Mouse (Mus musculus) stomach, postnatal 0 days (tissue): ENCODE measurements around the gene Arf5. TPM values are rescaled to one million over a fixed set of nuclear protein-coding genes. Genes with fewer than 3 reads are reported as not detected.
A peak's percentile ranks its signal among the peaks of the same experiment; 100 is the strongest.

Experiments
- ATAC-seq: fragments of 200-750 bp; cut with Nextera tagmentation; 2 replicates; pipeline ENCODE4 v1.8.0; 2017; ENCODE audit not compliant: low FRiP score, low TSS enrichment
- DNase-seq: peaks from one replicate; pipeline ENCODE4 v3.0.0-alpha.2; 2016; ENCODE audit warnings: low spot score
- H3K27ac ChIP-seq: fragments of 300-500 bp; sonication (generic); replicated peaks from 2 replicates; pipeline ENCODE4 v1.5.1; 2014; ENCODE audit warnings: mild to moderate bottlenecking, control low read depth
- H3K27me3 ChIP-seq: fragments of 300-500 bp; sonication (generic); 2 replicates; pipeline ENCODE4 v1.6.1; 2014; ENCODE audit warnings: low read length; ENCODE audit not compliant: control insufficient read depth, insufficient read depth
- H3K36me3 ChIP-seq: fragments of 300-500 bp; sonication (generic); 2 replicates; pipeline ENCODE4 v1.6.1; 2014; ENCODE audit warnings: low read length, mixed read lengths; ENCODE audit not compliant: control insufficient read depth, insufficient read depth
- H3K4me1 ChIP-seq: fragments of 300-500 bp; sonication (generic); replicated peaks from 2 replicates; pipeline ENCODE4 v1.6.1; 2014; ENCODE audit warnings: antibody characterized with exemption; ENCODE audit not compliant: control insufficient read depth, insufficient read depth
- H3K4me2 ChIP-seq: fragments of 300-500 bp; sonication (generic); replicated peaks from 2 replicates; pipeline ENCODE4 v1.6.1; 2014; ENCODE audit warnings: low read depth, mild to moderate bottlenecking, control low read depth, moderate library complexity
- H3K4me3 ChIP-seq: fragments of 300-500 bp; sonication (generic); 2 replicates; pipeline ENCODE4 v1.5.1; 2014; ENCODE audit warnings: low read depth, low read length, control low read depth
- H3K9ac ChIP-seq: fragments of 300-500 bp; sonication (generic); 2 replicates; pipeline ENCODE4 v1.6.1; 2014; ENCODE audit warnings: mild to moderate bottlenecking, low read length, control low read depth, mixed read lengths
- H3K9me3 ChIP-seq: fragments of 300-500 bp; sonication (generic); 2 replicates; pipeline ENCODE4 v1.6.1; 2016; ENCODE audit warnings: low read length; ENCODE audit not compliant: control insufficient read depth
- CTCF ChIP-seq: IDR thresholded peaks from 2 replicates; pipeline ENCODE4 v1.5.1; 2016; ENCODE audit warnings: antibody characterized with exemption, low read depth, mild to moderate bottlenecking, moderate library complexity
- EP300 ChIP-seq: optimal IDR thresholded peaks from 2 replicates; pipeline ENCODE3; 2016; ENCODE audit warnings: antibody characterized with exemption
- WGBS: fragments of 180-500 bp; shearing (Covaris S2); extraction: QIAGEN DNeasy Blood & Tissue Kit; methylation state at CpG from one replicate; pipeline ENCODE4 v1.1.7; 2014; 5-methylcytosine and 5-hydroxymethylcytosine counted together
- polyA plus RNA-seq: library from polyadenylated mRNA; unstranded; fragments of >200 nt; fragmentation: Nextera tagmentation; extraction: Ambion mirVana; gene quantifications from 2 replicates; pipeline ENCODE4 v1.2.1, GENCODE M21; 2015

Arf5 gene
- polyA plus RNA-seq, 1 experiment from 2014 or later, result 296 TPM

DNA sequence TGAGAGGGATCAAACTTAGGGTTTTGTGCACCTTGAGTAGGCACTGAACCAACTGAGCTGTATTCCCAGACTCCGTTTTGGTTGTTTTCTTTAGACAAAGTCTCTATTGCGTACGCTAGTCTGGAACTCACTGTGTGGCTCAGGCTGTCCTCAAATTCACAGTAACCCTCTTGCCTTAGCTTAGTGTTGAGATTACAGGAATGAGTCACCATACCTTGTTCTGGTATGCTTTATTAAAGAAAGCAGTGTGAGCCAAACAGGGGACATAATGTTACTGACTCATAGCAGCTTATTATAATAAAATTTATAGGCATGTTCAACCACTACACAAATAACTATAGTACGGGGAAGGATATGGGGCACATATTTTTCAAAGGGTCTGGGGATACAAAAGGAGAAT lies 50.9 kb downstream of the Arf5 start:
- TF ChIP-seq CTCF (no peak), EP300 (no peak)
- Histone ChIP-seq H3K27ac (peak overlapping the region; percentile 9; the same call in 1 of the 2 replicates), H3K4me2 (no peak overlapping the region), H3K9me3 (no peaks in the 10 kb centered on the region), H3K4me3 (no peak overlapping the region), H3K27me3 (no peaks in the 10 kb centered on the region), H3K4me1 (no peaks in the 10 kb centered on the region), H3K36me3 (no peaks in the 10 kb centered on the region), H3K9ac (no peak overlapping the region)
- WGBS, result 60% methylated on average over 4 of the region's 4 CpGs
- DNase-seq, result no peak
- no peak for ATAC-seq

GRCm38 (mm10) chr6:28474839-28475238 lies 51.5 kb downstream of the Arf5 start, which contains the start of gene Snd1:
TSS of gene Snd1 (plus strand) at chr6:28475139.
- peak within 1 kb of the TSS; percentile 9; the same call in 1 of the 2 replicates for H3K27ac ChIP-seq
- no peaks in the 10 kb centered on the region for H3K4me1 ChIP-seq
- no peak for ATAC-seq
- no peaks in the 10 kb centered on the region for H3K27me3 ChIP-seq
- H3K4me2 ChIP-seq, result no peak within 1 kb of the TSS
- no peak within 1 kb of the TSS for H3K9ac ChIP-seq
- H3K36me3 ChIP-seq, result no peaks in the 10 kb centered on the region
- 71% methylated on average over 5 of the region's 5 CpGs for WGBS
- H3K4me3 ChIP-seq, result no peak within 1 kb of the TSS
- H3K9me3 ChIP-seq, result no peaks in the 10 kb centered on the region
- TF ChIP-seq CTCF, result no peak
- no peak for TF ChIP-seq EP300
- DNase-seq, result no peak

Other genes starting within 250 kb of the Arf5 start
- 17.8 and 18.4 TPM in 2 replicates for gene Zfp800, start 25.6 kb upstream of the Arf5 start, polyA plus RNA-seq
- gene Fscn3, start 4.2 kb downstream of the Arf5 start, polyA plus RNA-seq, result not detected in 2 replicates
- 5.6 and 6.3 TPM in 2 replicates for gene Gcc1, start 4.8 kb downstream of the Arf5 start, polyA plus RNA-seq
- gene Pax4, start 25.8 kb downstream of the Arf5 start, polyA plus RNA-seq, result not detected in 2 replicates
- 69.0 and 81.3 TPM in 2 replicates for gene Snd1, start 51.6 kb downstream of the Arf5 start, polyA plus RNA-seq